Mouse (Mus musculus): ENCODE measurements around the gene Ccnjl.

Ccnjl gene

DNA sequence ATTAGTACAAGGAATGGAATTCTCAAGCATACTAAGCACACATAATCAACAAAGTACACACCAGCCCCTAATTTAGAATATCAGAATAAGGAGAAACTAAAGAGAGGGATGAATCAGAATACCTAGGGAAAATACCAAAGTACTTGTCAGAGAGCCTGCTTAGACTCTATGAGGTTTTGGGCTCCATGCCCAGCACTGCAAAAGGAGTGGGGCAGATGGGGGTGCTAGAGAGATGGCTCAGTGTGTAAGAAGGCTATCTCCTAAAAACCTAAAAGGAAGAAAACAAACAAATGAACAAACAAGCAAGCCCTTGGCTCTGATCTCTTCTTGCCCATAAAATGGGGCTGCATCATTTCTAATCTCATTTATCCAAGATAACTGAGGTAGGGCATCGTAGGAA, 95.8 kb downstream of the Ccnjl start:
- no peak for DNase-seq (ENCODE audit: low spot score in 2 of 2)

DNA sequence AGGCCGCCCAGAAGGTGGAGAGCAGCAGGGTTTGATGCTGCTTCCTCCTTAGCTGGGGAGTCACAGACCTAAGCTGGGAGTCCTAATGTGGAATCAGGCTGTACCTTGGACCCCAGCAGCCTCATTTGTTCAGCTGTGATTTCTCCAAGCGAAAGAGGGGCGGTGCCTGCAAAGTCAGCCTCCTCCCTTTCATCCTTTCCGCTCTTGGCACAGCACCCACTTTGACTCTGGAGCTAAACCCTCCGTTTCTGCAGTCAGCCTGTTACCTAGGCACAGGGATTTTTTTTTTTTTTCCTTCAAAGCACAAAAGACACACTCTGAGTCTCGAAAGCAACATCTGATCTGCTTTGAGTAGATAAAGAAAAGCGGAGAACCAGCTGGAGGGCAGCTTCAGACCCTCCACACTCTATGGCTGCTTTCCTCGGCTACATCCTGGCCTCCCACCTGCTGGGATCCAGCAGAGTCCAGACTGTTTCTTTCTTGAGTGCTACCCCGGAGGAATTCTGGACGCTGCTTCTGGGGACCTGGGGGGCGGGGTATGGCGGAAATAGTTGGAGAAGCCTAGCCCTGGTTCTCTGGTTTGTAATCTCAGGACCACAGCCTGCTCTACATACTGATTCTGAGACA, 97.8 kb downstream of the Ccnjl start:
- DNase-seq (ENCODE audit: low spot score in 2 of 2): peak in 1 of 2 experiments; percentile 50

DNA sequence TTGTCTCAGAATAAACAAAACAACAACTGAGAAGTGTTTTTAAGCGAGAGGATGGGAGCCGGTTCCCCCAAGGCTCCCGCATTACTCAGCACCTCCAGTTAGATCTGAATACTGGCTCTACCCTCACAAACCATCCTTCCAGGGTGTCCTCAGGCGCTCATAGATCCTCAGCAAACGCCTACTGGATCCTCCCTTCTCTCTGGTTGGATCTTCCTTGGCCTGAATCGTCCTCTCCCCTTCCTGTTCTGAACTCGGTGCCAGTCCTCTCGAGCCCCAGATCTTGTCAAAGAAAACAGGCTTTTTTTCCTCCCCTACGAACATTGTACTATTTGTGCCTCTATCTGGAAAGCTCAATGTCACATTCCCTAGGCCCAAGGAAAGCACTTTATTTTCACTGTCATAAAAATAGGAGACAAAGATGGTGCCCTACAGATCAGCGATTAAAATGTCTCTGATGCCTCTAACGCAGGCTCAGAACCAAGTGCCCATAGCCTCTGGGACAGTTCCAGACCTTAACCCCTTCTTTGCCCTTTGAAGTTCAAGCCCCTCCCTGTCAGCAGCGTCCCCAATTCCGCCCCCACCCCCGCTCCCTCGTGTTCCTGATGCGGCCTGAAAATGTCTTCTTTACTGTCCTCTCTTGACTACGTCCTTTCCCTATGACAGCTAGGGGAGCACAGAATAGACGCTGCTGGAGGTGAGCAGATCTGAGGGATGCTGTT, 98.5 kb downstream of the Ccnjl start:
- DNase-seq (ENCODE audit: low spot score in 2 of 2): peak in 1 of 2 experiments; percentile 25

DNA sequence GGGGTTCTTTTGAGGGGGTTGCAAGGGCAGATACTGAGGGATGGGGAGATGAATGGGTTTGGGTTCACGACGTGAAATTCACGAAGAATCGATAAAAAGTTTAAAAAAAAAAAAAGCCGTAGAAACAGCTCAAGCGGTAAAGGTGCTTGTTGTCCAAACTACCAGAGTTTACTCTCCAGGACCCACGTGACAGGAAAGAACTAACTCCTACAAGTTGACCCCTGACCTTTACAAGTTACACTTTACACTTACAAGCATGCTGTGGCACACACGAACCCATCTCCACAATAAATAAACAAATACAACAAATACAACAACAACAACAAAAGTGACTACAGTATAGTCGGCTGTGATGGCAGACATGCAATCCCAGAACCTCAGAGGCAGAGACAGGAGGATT, 103.1 kb downstream of the Ccnjl start:
- DNase-seq (ENCODE audit: low spot score in 2 of 2): no peak

DNA sequence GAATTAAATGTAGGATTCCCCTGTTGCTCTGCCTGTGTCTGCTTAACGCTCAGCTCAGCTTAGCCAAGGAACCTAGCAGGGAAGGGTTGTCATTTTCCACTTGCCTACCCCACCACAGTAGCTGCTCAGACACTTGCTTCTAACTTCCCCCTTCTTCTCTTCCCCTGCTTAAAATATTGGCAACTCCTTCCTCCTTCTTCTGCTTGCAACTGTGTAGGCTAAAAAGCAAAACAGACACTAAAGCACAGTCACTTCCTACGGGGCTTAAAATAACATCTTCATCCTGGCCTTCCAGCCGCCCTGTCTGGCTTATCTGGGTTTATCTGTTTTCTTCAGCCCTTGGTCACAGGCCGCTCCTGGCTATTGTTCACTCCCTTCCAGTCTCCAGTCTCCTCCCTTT, 104.0 kb downstream of the Ccnjl start:
- peak in 1 of 2 experiments; percentile 55 for DNase-seq (ENCODE audit: low spot score in 2 of 2)

DNA sequence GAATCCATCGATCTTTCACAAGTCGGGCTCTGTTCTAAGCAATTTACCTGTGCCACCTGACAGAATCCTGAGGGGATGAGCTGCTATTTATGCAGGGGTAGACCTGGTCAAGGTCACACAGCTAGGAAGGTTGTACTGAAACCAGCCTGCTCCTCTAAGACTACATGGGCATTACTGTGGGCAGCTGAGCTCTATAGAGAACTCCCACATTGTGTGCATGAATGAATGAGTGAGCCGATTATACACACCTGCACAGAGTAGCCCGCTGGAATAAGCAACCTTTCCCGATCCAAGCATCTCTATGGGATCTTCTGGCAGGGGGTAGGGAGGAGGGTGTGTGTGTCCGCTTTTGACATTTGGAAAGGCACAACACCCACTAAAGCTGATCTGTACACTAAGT, 104.6 kb downstream of the Ccnjl start:
- no peak for DNase-seq (ENCODE audit: low spot score in 2 of 2)

DNA sequence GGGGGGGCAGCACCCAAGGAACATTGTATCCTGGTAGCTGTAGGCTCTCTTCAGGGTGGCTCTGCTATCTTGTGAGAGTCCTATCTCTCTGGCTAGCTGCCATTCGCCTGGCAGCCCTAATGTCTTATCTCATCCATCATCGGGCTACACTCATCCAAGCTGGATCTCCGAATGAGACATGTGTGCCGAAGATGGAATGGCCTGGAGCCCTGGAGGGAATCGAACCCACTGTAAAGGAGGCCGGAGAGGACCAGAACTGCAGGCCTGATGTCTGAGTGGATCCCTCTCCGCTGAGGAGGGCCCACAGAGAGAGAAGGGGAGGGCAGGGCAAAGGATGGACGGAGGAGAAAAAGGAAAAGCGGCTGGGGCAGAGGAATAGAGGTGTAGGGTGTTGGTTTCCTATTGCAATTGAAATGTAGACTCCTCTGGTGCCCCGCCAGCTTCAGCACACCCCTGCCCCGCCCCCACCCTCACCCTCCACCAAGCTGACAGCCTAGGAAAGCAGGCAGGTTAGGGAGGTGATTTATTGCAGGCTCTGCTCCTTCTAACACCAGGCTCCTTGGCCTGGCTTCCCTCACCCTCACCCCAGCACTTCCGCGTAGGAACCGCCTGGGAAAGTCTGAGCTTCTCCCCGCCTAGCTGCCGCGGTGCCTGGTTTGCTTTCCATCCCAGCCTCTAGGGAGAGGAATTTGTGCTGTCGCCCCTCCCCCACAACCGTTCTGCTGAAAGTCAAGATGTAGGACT, 105.2 kb downstream of the Ccnjl start:
- peak in 1 of 2 experiments; percentile 64 for DNase-seq (ENCODE audit: low spot score in 2 of 2)

Measured in left cerebral cortex, adult 9 months (tissue).